In genomic region chr6:136940188-136940960, GRCm38 (mm10) we compare ENCODE assay signal across 8 mouse cellular contexts. TPM values are rescaled to one million over a fixed set of nuclear protein-coding genes. Genes with fewer than 3 reads are reported as not detected.
A peak's percentile ranks its signal among the peaks of the same experiment; 100 is the strongest.
DNase-seq lines count a peak whose midpoint lies in the region; ATAC-seq and TF ChIP-seq lines count a peak whose summit lies in the region.

No protein-coding gene starts in this region.

- TF ChIP-seq CTCF in cerebellum, adult 2 months (IDR thresholded peaks at IDR 0.05; ENCODE audit: borderline replicate concordance, insufficient read depth, low read depth, low read length), result no peak
- TF ChIP-seq CTCF in testis, adult 2 months (IDR thresholded peaks at IDR 0.05; ENCODE audit: control insufficient read depth, insufficient read depth, insufficient replicate concordance, low read depth, low read length), result no peak

- H3K9me3 ChIP-seq in liver, embryonic 15.5 days (replicated peaks), result no peaks in the 10 kb centered on the region

- no peaks in the 10 kb centered on the region for H3K36me3 ChIP-seq in testis, adult 2 months (ENCODE audit: control insufficient read depth, insufficient read depth, low read length)
- H3K36me3 ChIP-seq in liver, embryonic 15.5 days (replicated peaks), result no peaks in the 10 kb centered on the region

- peak overlapping the region; percentile 56 for H3K27ac ChIP-seq in cerebellum, adult 2 months (ENCODE audit: insufficient read depth, low read length)
- peak overlapping the region; percentile 52 for H3K27ac ChIP-seq in testis, adult 2 months (ENCODE audit: control insufficient read depth, insufficient read depth, low read depth, low read length)
- H3K27ac ChIP-seq in liver, embryonic 15.5 days (replicated peaks), result peak overlapping the region; percentile 80

- ATAC-seq in cerebellum, adult (ENCODE audit: insufficient number of reproducible peaks, low FRiP score, low TSS enrichment), result no peak
- ATAC-seq in liver, embryonic 15.5 days (ENCODE audit: insufficient read depth), result no peak

- H3K4me3 ChIP-seq in cerebellum, adult 2 months (replicated peaks; ENCODE audit: insufficient read depth, low read depth, low read length), result no peak overlapping the region
- no peak overlapping the region for H3K4me3 ChIP-seq in testis, adult 2 months (ENCODE audit: control insufficient read depth, low read depth, low read length)
- H3K4me3 ChIP-seq in liver, embryonic 15.5 days (replicated peaks), result peak overlapping the region; percentile 43

- H3K9ac ChIP-seq in liver, embryonic 15.5 days, result peak overlapping the region; percentile 15; the same call in 1 of the 2 replicates

- H3K4me1 ChIP-seq in cerebellum, adult 2 months (ENCODE audit: control insufficient read depth, insufficient read depth, low read length), result no peaks in the 10 kb centered on the region
- H3K4me1 ChIP-seq in testis, adult 2 months (ENCODE audit: control insufficient read depth, insufficient read depth, low read length), result peaks cover 4% of the 10 kb centered on the region
- peaks cover 38% of the 10 kb centered on the region for H3K4me1 ChIP-seq in liver, embryonic 15.5 days (replicated peaks)

- 53% methylated on average over 11 of the region's 11 CpGs for WGBS in cerebellum, adult 2 months
- 23% methylated on average over 11 of the region's 11 CpGs for WGBS in liver, embryonic 15.5 days (ENCODE audit: insufficient replicate concordance)

- no peak for TF ChIP-seq POLR2A in cerebellum, adult 2 months (IDR thresholded peaks at IDR 0.05; ENCODE audit: borderline replicate concordance, insufficient read depth, low read length)
- TF ChIP-seq POLR2A in testis, adult 2 months (IDR thresholded peaks at IDR 0.05; ENCODE audit: control insufficient read depth, low read depth, low read length), result no peak

- H3K27me3 ChIP-seq in cerebellum, adult 2 months (ENCODE audit: control insufficient read depth, insufficient read depth, low read length), result no peaks in the 10 kb centered on the region
- no peaks in the 10 kb centered on the region for H3K27me3 ChIP-seq in testis, adult 2 months (ENCODE audit: control insufficient read depth, insufficient read depth, low read length)
- H3K27me3 ChIP-seq in liver, embryonic 15.5 days, result no peaks in the 10 kb centered on the region

- peak overlapping the region; percentile 33 for H3K4me2 ChIP-seq in liver, embryonic 15.5 days

- DNase-seq in cerebellum, adult 2 months, result no peak
- no peak for DNase-seq in testis, postnatal 10 days (ENCODE audit: low spot score)
- peak; percentile 54 to 58 for DNase-seq in thymus, postnatal 36 days
- DNase-seq in left cerebral cortex, adult 18-20 months (ENCODE audit: low spot score in 2 of 2), result no peak
- no peak for DNase-seq in testis, postnatal 14 days (ENCODE audit: low spot score)

RNA-seq across cellular contexts. Expression of gene Arhgdib, which starts 1.3 kb away (rescaled TPM):
- polyA plus RNA-seq in cerebellum, adult 2 months (2012; rRNA removed), result 10.1 and 10.5 TPM in 2 replicates
- 5.4 and 5.8 TPM in 2 replicates for polyA plus RNA-seq in testis, adult 2 months (2012; rRNA removed)
- 162 and 172 TPM in 2 replicates for polyA plus RNA-seq in liver, embryonic 15.5 days (2015; fragmentation: Nextera tagmentation; extraction: Ambion mirVana)
- 10 to 100 TPM; 10.9 to 13.3 TPM for total RNA-seq in left cerebral cortex, adult 18-20 months (2021)

RNA-seq across cellular contexts. Expression of gene Pde6h, which starts 16.7 kb away (rescaled TPM):
- 0.11 and 0.38 TPM in 2 replicates for polyA plus RNA-seq in cerebellum, adult 2 months (2012; rRNA removed)
- 2.2 and 6.5 TPM in 2 replicates for polyA plus RNA-seq in testis, adult 2 months (2012; rRNA removed)
- not detected in 2 replicates for polyA plus RNA-seq in liver, embryonic 15.5 days (2015; fragmentation: Nextera tagmentation; extraction: Ambion mirVana)
- 1 to 10 TPM in 1 of 2 experiments, under 1 TPM in 1; 0.82 to 1.1 TPM for total RNA-seq in left cerebral cortex, adult 18-20 months (2021)

RNA-seq across cellular contexts. Expression of gene Erp27, which starts 18.4 kb away (rescaled TPM):
- polyA plus RNA-seq in cerebellum, adult 2 months (2012; rRNA removed), result 0.22 and 0.31 TPM in 2 replicates
- polyA plus RNA-seq in testis, adult 2 months (2012; rRNA removed), result 0.09 TPM in 1 of 2 replicates, not detected in the other
- 0.28 and 0.74 TPM in 2 replicates for polyA plus RNA-seq in liver, embryonic 15.5 days (2015; fragmentation: Nextera tagmentation; extraction: Ambion mirVana)
- total RNA-seq in left cerebral cortex, adult 18-20 months (2021), result not detected

Comparison
In these comparisons a context has a peak if more than half of its experiments do, and no peak if none do; other contexts are left out.
1. DNase-seq: peak in thymus, postnatal 36 days (2 of 2); none in cerebellum, adult 2 months (0 of 2), testis, postnatal 10 days (single experiment), left cerebral cortex, adult 18-20 months (0 of 2) and testis, postnatal 14 days (single experiment).
2. RNA of gene Arhgdib, which starts 1.3 kb away (polyA plus RNA-seq): 162 to 172 TPM in liver, embryonic 15.5 days; 10.1 to 10.5 TPM in cerebellum, adult 2 months and 5.4 to 5.8 TPM in testis, adult 2 months; every median in the first group is over 10 times any median in the second.
3. Peak in every context shown above with its lines, with median percentiles within 50 percentile points of each other: H3K27ac ChIP-seq.